ENCODE assay signal across 1 mouse cellular context in the genomic region with DNA sequence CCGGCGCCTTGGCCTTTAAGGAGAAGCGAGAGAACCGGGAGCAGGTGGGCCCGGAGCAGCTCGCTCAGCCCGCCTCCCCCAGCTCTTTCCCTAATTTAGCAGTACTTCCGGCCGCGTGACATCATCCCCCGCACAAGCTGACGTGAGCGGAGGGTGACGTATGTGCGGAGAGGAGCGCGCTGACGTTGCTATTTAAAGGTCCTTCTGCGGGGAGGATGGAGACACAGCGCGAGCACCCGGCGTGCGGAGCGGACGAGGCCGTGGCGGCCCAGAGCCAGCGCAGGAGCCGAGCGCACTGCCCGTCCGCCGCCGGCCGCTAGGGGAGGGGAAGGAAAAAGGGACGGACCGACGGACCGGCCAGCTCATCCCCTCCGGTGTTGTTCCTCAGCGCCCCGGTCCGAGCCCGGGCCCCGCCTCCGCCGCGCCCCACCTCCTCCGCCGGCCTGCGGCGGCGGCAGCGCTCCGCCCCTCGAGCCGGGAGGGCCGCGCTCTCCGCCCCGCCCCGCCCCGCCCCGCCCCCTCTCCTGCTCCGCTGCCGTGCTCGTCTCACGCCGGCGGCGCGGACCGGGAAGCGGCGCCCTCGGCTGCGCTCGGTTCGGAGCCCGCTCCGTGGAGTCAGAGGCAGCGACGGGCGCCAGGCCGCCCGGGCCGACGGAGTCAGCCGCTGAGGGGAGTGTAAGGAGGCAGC.
TF ChIP-seq lines count a peak whose summit lies in the region.

No protein-coding gene starts in this region.

TF ChIP-seq in CH12.LX, 34 proteins besides CTCF, POLR2A, EP300 and RAD21 (continued from another document):
- TF ChIP-seq ELF1 (IDR thresholded peaks at IDR 0.05; ENCODE audit: low read depth, low read length): peak; percentile 86
- peak; percentile 71 for TF ChIP-seq TCF12 (IDR thresholded peaks at IDR 0.05; ENCODE audit: low read depth, low read length)
- TF ChIP-seq ETS1 (conservative IDR thresholded peaks at IDR 0.05; ENCODE audit: low read depth, low read length): peak; percentile 88
- TF ChIP-seq JUND (conservative IDR thresholded peaks at IDR 0.05; ENCODE audit: low read depth, low read length): no peak; the same call in 1 of the 2 replicates
- peak; percentile 66; the same call in 1 of the 2 replicates for TF ChIP-seq KAT2A (IDR thresholded peaks at IDR 0.05; ENCODE audit: insufficient replicate concordance, low read length)
- no peak for TF ChIP-seq SMC3 (IDR thresholded peaks at IDR 0.05; ENCODE audit: low read depth, low read length)
- peak; percentile 84 for TF ChIP-seq HCFC1 (IDR thresholded peaks at IDR 0.05; ENCODE audit: low read depth, low read length)
- peak; percentile 60; the same call in 1 of the 2 replicates for TF ChIP-seq MEF2A (IDR thresholded peaks at IDR 0.05; ENCODE audit: borderline replicate concordance, low read depth, low read length)
- TF ChIP-seq USF1 (IDR thresholded peaks at IDR 0.05; ENCODE audit: low read depth, low read length): peak; percentile 51
- TF ChIP-seq TBP (conservative IDR thresholded peaks at IDR 0.05; ENCODE audit: low read depth, low read length): peak; percentile 90
- TF ChIP-seq ZC3H11A (IDR thresholded peaks at IDR 0.05; ENCODE audit: low read depth, low read length): no peak
- TF ChIP-seq UBTF (IDR thresholded peaks at IDR 0.05; ENCODE audit: low read depth, low read length): peak; percentile 89
- peak; percentile 39; the same call in 1 of the 2 replicates for TF ChIP-seq MAX (IDR thresholded peaks at IDR 0.05; ENCODE audit: low read length)
- TF ChIP-seq ZMIZ1 (IDR thresholded peaks at IDR 0.05; ENCODE audit: low read depth, low read length): peak; percentile 83
- peak; percentile 42 for TF ChIP-seq CHD2 (IDR thresholded peaks at IDR 0.05; ENCODE audit: low read length)
- no peak for TF ChIP-seq JUN (IDR thresholded peaks at IDR 0.05; ENCODE audit: insufficient read depth, low read depth, low read length)
- TF ChIP-seq IRF4 (IDR thresholded peaks at IDR 0.05; ENCODE audit: low read depth, low read length): peak; percentile 66
- TF ChIP-seq MAZ (IDR thresholded peaks at IDR 0.05; ENCODE audit: low read depth, low read length): no peak
- TF ChIP-seq ZKSCAN1 (IDR thresholded peaks at IDR 0.05; ENCODE audit: borderline replicate concordance, low read depth, low read length): no peak
